Mouse (Mus musculus): ENCODE data around the gene Gm35315.

GRCm38 (mm10) chr5:110086161-110086866 is 7.9 kb downstream of the Gm35315 start:
- TF ChIP-seq POLR2A (IDR thresholded peaks at IDR 0.05; ENCODE audit: low read depth, low read length) (no peak), CHD1 (IDR thresholded peaks at IDR 0.05; ENCODE audit: low read depth, low read length) (no peak), EP300 (IDR thresholded peaks at IDR 0.05; ENCODE audit: low read length) (no peak), TBP (conservative IDR thresholded peaks at IDR 0.05; ENCODE audit: low read depth, low read length) (no peak), MAX (IDR thresholded peaks at IDR 0.05; ENCODE audit: low read length) (no peak), CTCF (conservative IDR thresholded peaks at IDR 0.05 in 1 of 2, IDR thresholded peaks at IDR 0.05 in 1 of 2; ENCODE audit: low read depth in 2 of 2, low read length in 2 of 2) (no peak), CHD2 (IDR thresholded peaks at IDR 0.05; ENCODE audit: low read length) (no peak), MAFK (IDR thresholded peaks at IDR 0.05; ENCODE audit: insufficient replicate concordance, low read length) (no peak), IRF4 (IDR thresholded peaks at IDR 0.05; ENCODE audit: low read depth, low read length) (no peak)
